Mouse (Mus musculus) adrenal gland, postnatal 36 days (tissue): ENCODE results near the gene Cbarp. TPM values are rescaled to one million over a fixed set of nuclear protein-coding genes. Genes with fewer than 3 reads are reported as not detected.

Source experiments
- DNase-seq, 2 experiments: peaks; one replicate each; pipeline ENCODE4 v3.0.0; 2021; ENCODE audit warnings: mixed read lengths in 1 of 2
- total RNA-seq, 2 experiments: library from RNA; stranded (reverse); gene quantifications; 2 replicates each; pipeline ENCODE4 v1.2.3; 2021

The Cbarp gene
- total RNA-seq, 2 experiments from 2014 or later: 57.5 to 205 TPM

DNA sequence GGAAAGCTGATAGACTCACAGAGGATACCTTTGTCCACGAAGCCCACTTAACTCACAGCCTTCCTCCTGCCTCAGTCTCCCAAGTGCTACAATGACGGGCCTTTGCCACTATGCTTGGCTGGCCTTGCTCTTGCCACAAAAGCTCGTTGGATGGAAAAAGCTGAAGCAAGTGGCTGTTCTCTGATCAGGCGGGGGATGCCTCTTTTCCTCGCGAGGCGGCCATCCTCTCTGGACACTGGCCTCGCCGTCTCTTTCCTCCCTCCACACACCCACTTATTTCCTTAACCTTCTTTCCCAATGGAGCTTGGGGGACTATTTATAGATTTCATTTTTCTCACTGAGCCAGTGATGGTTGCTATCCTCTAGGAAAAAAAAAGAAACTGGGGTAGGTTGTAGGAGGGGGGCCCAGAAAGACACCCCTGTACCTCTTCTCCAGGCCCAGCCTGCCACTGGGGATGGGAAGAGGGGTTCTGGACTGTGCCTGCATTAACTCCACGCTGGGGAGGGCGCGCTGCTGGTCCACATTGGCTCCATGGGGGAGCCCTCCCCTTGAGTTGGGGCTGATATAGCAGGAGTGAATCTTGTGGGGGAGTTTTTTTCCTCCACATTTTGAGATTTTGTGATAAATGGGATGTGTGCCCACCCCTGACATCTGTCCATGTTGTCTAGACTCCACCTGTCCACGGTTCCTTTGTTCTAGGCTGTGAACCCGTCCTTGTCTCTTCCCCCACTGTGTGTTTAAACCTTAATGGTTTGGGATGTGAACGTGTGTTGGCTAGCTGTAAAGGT, 16.7 kb upstream of the Cbarp start:
- no peak for DNase-seq

DNA sequence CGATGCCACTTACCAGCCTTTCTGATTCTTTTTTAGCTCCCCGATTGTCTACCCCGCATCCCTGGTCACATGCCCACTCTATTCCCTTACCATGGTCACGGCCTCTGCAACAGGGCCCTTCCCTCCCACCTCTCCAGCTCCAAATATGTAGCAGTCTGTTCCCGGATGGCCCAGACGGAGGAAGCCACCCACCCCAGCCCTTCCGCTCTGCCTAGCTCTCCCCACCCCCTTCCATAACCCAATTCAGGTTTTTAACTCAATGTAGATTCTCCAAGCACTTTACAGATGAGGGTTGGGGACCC, 16.1 kb upstream of the Cbarp start:
- peak in 1 of 2 experiments; percentile 51 for DNase-seq

DNA sequence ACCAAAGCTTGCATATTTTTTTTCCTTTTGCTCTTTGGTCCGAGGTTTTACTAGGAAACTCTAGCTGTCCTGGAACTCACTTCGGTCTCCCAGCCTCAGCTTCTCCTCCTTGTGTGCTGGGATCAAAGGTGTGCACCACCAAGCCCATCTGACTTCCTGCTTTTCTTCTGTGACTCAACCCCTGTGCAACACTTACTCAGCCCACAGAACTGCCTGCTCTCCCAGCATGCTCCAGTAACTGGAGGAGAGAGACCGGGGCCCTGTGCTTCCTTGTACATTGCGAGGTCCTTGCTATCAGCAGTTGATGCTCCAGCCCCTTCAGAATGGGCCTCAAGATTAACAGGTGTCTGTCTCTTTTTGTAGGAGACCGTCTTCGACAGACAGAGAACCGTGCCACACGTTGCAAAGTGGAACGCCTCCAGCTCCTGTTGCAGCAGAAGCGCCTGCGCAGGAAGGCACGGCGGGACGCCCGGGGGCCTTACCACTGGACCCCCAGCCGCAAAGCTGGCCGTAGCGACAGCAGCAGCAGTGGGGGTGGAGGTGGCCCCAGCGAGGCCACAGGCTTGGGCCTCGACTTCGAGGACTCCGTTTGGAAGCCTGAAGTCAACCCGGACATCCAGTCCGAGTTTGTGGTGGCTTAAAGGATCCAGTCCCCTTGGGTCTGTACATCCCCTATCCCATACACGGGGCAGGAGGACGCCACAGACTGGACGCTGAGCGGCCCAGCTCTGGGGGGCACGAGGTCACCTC, 15.5 kb upstream of the Cbarp start:
- no peak for DNase-seq

DNA sequence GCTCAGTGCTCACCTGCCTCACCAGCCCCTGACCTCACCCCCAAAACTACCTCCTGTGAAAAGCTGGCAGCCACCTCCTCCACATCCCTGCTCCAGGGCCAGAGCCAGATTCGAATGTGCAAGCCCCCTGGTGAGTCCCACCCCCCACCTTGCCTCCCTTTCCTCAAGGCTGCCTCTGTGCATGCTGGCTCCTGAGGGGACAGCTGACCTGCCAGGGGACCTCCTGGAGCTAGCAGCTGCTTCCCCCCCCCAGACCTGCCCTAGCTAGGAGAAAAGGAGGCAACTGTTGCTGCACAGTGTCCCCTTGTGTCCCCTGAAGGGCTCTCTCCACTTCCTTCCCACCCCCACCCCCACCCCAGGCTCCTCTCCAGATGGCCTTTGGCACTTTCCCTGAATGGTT, 14.6 kb upstream of the Cbarp start:
- no peak for DNase-seq

DNA sequence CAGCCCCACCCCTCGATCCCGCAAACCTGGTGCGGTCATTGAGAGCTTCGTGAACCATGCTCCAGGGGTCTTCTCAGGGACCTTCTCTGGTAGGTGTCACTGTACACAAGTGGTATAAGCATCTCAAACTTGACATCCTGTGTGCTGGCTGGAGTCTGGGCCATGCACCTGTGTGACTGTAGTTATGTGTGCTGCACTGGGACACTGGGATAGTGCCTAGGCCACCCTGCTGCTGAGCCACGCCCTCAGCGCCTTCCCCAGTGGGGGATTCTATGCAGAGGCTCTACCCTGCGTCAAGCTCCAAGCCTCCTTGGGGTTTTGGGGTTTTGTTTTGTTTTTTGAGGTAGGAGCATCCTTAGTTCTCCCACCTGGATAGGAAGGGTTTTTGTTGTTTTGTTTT, 13.7 kb upstream of the Cbarp start:
- no peak for DNase-seq

DNA sequence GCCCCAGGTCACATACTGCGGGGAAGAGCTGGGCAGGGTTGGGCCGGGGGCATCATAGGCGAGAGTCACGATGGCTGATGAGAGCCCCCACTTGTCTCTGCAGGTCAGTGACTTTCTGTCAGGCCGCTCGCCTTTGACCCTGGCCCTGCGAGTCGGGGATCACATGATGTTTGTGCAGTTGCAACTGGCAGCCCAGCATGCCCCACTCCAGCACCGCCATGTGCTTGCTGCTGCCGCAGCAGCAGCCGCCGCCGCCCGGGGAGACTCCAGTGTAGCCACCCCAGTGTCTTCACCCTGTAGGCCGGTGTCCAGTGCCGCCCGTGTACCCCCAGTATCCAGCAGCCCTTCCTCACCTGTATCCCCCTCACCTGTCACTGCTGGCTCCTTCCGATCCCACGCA, 13.1 kb upstream of the Cbarp start:
- DNase-seq: peak in 1 of 2 experiments; percentile 35

DNA sequence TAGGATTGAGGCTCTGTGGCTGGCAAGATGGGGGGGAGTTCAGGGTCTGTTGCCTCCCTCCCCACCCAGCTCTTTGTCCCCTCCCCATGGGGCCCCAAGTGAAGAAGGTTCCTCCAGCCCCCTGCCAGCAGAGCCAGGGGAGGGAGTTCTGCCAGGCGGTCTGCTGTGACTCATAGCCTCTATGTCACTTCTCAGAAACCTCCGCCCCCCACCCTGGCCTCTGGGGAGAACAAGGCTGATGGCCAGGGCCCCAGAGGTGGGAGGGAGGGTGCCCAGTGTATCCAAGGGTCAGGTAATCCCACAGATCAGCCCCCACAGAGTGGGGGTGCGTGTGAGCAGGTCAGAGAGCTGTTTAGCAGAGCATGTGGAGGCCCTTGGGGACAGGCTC, 12.2 kb upstream of the Cbarp start:
- DNase-seq: peak; percentile 87 to 91

DNA sequence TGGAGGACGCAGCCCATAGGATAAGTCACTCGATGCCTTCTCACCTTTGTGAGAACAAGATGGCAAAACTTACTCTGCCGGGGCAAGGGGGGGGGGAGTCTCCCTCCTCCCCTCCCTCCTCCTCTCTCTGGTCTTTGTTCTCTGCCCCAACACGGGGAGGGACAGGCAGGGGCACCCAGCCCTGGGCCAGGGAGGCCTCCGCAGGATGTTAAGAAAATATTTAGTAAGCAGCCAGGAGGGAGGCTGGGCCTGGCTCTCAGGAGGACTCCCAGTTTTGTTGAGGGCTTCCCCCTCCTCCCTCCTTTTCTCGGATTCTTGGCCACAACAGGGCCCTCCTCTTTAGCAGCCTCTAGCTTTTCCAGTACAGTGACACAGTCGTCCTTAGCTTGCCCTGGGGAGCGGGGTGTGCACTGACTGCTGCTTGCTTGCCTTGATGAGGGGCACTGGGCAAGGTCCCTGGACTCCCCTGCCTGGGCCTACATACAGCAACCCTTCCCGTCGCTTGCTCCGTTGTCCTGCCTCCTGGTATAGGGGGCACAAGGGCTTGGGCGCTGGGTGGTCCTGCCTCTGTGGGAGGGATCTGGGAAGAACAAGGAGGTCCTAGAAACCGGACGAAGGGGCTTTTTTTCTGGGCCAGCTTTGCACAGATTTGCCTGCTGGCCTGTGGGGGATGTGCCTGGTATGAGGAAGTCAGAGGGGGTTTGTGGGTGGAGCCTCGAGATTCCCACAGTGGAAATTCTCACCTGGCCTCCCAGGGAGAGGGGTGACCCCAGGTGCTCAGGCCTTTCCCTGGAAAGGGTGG, 11.6 kb upstream of the Cbarp start:
- peak; percentile 49 to 64 for DNase-seq

DNA sequence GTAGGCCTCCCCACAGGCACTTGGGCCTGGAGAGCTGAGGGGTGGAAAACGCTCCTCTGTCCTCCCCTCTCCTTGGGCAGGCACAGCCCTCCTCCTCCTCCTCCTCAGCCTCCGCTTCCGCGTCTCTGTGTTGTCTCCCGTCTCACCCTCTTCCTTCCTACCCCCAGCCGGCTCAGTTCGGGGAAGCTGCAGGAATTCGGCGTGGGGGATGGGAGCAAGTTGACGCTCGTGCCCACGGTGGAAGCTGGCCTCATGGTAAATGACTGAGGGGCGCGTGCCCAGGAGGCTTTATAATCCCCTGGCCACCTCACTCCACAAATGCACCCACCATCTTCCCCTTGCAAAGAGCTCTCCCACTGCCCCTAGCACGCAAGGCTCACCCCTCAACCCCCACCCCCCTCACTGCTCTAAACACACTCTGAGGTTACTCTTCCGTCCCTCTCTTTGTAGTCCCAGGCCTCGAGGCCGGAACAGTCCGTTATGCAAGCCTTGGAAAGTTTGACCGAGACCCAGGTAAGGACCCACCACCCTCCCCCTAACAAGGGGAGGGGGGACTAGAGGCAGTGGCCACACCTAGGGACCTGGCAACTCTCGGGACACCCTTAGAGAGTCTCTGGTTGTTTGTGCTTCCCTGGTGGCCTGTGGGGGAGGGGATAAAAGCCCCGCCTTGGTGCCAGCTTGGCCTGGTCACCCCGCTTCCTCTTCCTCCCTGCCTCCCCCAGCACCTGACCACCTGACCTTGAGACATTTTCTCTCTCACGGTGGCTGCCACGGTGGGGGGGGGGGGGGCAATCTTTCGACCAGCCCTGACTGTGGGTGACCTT, 10.8 kb upstream of the Cbarp start:
- DNase-seq: peak; percentile 76 to 86

DNA sequence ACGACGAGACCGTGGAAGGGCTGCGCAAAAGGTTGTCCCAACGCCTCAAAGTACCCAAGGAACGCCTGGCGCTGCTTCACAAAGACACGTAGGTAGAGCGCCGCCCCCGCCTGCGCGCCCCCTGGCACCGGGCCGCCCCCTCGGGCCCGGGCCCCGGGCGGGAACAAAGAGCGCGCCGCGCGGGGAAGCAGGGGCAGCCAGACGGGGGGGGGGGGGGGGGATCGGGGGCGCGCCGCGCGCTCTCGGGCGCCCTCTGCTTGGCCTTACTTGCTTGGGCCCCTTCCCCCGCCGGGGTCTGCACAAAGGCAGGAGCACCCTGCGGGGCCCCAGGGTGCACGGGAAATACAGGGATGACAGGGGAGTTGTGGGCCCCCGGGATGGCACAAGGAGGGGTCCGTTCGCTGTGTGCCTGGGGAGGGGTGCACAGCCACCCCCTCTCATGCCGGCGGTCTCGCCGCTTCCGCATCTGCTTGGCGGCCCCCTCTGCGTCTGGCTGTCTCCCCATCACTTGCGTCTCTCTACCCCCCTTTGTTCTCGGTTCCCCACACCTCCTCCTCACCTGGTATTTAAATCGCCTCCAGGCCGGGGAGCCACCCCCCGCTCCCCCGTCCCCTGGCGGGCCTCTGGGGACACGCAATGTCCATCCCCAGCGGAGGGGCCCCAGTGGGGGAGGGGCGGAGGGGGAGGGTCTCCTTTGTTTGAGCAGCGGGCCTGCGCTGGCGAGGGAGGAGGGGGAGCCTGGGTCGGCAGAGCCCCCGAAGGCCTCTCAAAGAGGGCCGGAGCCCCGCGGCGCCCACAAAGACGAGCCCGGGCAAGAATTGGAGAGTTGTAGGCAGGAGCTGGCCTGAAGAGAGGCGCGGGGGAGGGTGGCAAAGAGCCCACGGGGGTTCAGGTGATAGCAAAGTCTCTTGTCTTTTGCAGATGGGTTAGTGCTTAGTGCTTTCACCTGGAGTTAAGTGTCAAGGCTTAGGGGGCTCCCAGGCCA, 9.9 kb upstream of the Cbarp start:
- DNase-seq: peak in 1 of 2 experiments; percentile 65

DNA sequence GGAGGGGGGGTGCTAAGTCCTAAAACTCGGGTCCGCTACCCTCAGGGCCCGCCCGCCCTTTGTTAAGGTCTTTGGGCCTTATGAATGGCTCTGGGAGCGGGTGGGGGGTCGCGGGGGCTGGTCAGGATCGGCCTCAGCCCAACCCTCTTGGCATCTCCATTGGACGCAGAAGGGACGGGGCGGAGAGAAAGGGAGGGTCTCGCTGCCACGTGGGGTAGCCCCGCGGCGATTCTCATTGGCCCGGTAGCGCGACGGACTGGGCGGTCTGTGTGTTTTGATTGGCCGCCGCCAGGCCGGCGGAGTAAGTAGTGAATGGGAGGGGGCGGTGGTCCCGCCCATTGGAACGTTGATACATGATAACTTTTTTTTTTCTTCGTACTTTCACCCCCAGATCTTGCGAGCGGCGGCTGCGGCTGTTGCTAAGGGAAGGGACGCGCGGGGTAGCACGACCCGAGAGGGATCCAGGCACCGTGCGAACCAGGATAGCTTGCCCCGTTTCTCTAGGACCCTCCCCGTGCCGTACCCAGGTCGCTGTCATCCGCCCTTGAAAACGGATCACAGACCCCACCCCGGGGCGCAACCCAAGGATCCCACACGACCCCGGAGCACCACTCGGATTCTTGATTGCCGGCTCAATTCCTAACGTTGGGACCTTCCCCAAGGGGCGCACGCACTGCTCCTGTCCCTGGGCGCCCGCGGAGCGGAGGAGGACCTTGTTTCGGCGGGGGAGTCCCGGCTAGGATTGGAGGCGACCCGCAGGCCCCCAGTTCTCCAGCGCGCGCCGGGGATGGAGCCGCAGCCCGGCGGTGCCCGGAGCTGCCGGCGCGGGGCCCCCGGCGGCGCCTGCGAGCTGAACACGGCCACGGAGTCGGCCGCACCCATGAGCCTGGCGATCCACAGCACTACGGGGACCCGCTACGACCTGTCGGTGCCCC, 8.9 kb upstream of the Cbarp start:
- peak; percentile 97 to 98 for DNase-seq

DNA sequence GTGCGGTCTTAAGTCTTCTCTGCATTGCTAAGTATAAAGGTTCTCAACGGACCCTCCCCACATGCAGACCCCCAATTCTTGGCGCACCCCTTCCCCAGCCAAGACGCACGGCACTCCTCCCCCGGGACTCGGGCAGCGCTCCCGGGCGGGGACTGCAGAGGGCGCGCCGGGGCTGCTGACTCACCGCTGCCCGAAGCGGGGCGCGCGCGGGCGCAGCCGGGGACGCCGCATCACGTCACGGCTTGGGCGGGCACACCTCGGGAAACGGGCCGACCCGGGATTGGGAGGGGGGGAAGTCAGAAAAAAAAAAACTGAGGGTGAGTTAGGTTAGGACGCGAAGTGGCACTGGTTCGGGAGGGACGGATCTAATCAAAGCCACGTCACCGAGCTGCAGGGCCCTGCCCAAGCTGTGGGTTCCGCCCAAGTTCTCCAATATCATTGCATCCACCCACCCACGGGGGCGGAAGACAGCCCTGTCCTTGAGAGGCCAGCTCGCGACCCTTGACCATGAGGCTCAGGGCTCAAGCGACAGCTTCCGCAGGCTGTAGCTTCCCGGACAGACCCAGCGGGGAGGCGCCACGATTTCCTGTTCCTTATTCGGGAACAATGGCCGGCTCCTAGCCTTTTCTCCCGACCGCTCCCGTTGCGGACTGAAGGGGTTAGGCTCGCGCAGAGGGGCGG, 8.1 kb upstream of the Cbarp start:
- peak; percentile 97 for DNase-seq

DNA sequence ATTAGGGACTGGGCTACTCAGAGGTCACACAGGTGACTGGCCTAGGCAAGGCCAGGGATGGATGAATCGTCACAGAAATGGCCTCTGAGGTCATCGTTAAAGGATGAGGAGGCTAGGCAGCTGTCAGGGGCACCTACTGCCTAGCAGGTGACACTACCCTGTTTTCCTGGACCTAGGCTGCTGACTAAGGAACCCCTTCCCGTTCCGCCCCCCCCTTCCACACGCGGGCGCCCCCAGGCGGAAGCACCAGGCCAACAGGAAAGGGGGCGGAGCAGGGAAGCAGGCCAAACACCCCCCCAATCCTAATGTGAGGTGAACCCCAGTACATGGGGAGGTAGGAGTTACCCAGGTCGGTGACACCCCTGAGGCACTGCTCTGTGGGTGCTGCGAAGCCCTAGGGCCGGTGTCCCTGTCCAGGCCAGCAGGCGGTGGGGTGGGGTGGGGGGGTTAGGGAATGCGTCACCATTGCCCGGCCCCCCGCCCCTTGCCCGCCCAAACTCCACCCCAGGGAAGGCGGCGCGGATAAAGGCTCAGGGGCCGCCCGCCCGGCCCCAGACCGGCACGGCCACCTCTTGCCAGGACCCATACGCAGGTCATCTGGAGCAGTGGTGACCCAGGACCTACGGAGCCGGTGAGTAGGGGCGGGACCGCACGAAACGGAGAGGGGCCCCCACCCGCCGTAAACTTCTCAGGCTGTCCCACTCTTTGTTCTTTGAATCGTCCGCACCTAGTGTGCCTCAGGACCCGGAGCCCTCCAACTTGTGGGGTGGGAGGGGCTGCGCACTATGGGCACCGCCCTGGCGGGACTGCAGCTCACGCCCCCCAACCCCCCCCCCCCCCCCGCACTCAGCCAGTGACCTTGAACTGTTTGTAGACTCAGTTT, 7.3 kb upstream of the Cbarp start, which contains the start of gene Midn:
TSS of gene Midn (plus strand) at position 554 of the 883 bp plus-strand sequence.
- peak; percentile 93 for DNase-seq

DNA sequence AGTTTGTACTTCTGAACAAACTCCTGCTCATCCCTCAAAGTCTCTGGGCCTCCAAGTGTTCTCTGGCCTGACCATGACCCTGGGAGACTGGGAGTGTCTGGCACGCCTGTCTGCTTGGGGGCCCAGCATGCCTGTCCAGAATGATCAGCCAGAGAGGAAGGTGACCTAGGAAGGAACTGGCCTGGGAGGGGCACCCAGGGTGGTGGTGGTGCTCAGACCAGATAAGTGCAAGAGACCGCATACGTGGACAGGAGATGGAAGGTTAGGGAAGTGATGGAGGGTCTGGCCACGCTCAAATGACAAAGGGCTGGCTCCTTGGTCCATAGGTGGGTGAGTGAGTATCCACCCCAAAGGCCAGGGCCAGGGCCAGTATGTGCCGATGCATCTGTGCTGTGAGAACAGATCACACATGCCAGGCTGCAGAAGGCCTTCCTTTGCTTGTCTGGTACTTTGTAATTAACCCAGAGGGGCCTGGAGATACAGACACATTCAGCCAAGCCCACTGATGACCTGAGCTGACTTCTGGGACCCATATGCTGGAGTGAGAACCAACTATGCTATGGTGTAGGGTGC, 6.6 kb upstream of the Cbarp start:
- DNase-seq: no peak

DNA sequence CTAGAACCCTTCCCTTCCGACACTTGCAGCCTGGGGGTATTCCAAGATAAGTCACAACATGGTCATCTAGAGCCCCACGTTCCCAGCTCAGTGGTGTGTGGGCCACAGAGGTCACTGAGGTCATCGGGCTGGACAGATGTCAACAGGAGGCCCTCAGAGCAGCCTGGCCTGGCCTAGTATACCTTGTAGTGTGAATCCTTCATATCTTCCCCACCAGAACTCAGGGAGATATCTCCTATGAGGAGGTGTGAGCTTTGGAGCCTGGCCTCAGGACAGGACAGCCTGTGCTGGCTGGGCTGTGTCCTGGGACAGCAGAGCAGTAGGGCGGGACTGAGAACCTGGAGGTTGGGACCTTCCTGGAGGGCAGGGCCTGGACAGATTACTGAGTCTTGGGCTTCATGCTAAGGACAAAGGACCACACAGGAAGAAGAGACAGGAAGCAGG, 6.0 kb upstream of the Cbarp start:
- no peak for DNase-seq

DNA sequence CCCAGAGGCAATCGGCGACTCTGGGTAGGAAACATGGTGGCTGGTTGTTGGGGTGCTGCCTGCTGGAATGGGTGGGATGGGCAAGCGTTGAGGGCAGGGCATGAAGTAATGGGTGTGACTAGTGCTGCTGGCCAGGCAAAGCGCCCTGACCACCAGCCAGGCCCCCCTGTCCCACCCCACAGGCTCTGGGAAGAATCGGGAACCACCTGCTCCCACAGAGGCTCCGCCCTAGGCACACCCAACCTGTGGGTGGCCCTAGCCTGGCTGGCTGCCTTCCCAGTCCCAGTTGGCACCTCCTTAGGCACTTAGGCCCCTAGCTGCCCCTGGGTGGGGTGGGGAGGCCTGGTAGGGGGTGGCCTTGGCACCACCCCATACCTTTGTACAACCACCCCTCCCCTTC, 5.3 kb upstream of the Cbarp start:
- no peak for DNase-seq
